Mouse (Mus musculus) heart, embryonic 12.5 days (tissue): ENCODE data around the gene Fcgr4. TPM values are rescaled to one million over a fixed set of nuclear protein-coding genes. Genes with fewer than 3 reads are reported as not detected.

Experiments used
- microRNA-seq: library from miRNA; unstranded; fragments of <30 nt; microRNA quantifications from one replicate; pipeline ENCODE4, GENCODE M21; 2017
- polyA plus RNA-seq: library from polyadenylated mRNA; unstranded; fragments of >200 nt; fragmentation: Nextera tagmentation; extraction: Ambion mirVana; gene quantifications from 2 replicates; pipeline ENCODE4 v1.2.1, GENCODE M21; 2016

The Fcgr4 gene
- polyA plus RNA-seq, 1 experiment from 2014 or later: 0.14 TPM

Small RNA genes lying within 50 kb of the gene (microRNA-seq; reads per million reads assigned to microRNA genes)
- not detected for gene Gm27552
- 10.4 reads per million, percentile 24 among the genes with 10 or more reads in this experiment for gene Mir6546

Other genes with a start within 250 kb of the Fcgr4 start
- gene Atf6, start 151.1 kb upstream of the Fcgr4 start, polyA plus RNA-seq: 15.0 and 16.7 TPM in 2 replicates
- 0.43 and 0.62 TPM in 2 replicates for gene Gm26620, start 133.9 kb upstream of the Fcgr4 start, polyA plus RNA-seq
- gene Dusp12, start 133.4 kb upstream of the Fcgr4 start, polyA plus RNA-seq: 28.4 and 28.8 TPM in 2 replicates
- gene Fcrlb, start 106.0 kb upstream of the Fcgr4 start, polyA plus RNA-seq: not detected in 2 replicates
- gene Fcrla, start 91.3 kb upstream of the Fcgr4 start, polyA plus RNA-seq: 0.26 TPM in 1 of 2 replicates, not detected in the other
- gene Fcgr2b, start 42.4 kb upstream of the Fcgr4 start, polyA plus RNA-seq: 0.19 TPM in 1 of 2 replicates, not detected in the other
- gene Fcgr3, start 46.0 kb downstream of the Fcgr4 start, polyA plus RNA-seq: 3.8 and 4.5 TPM in 2 replicates
- 2.9 and 3.5 TPM in 2 replicates for gene Cfap126, start 95.0 kb downstream of the Fcgr4 start, polyA plus RNA-seq
- 420 and 425 TPM in 2 replicates for gene Sdhc, start 131.7 kb downstream of the Fcgr4 start, polyA plus RNA-seq
- gene Mpz, start 131.8 kb downstream of the Fcgr4 start, polyA plus RNA-seq: 0.11 and 0.15 TPM in 2 replicates
- 32.7 and 33.4 TPM in 2 replicates for gene Pcp4l1, start 177.3 kb downstream of the Fcgr4 start, polyA plus RNA-seq
- gene Nr1i3, start 195.1 kb downstream of the Fcgr4 start, polyA plus RNA-seq: 0.19 and 0.22 TPM in 2 replicates
- gene Tomm40l, start 203.6 kb downstream of the Fcgr4 start, polyA plus RNA-seq: 41.8 and 43.3 TPM in 2 replicates
- gene Apoa2, start 206.1 kb downstream of the Fcgr4 start, polyA plus RNA-seq: 10.7 and 46.5 TPM in 2 replicates
- gene Fcer1g, start 215.4 kb downstream of the Fcgr4 start, polyA plus RNA-seq: 15.3 and 16.4 TPM in 2 replicates
- 2.2 and 3.1 TPM in 2 replicates for gene Adamts4, start 231.5 kb downstream of the Fcgr4 start, polyA plus RNA-seq
- 443 and 471 TPM in 2 replicates for gene Ndufs2, start 232.5 kb downstream of the Fcgr4 start, polyA plus RNA-seq